Mouse (Mus musculus): ENCODE measurements around the gene Gm3776.
A peak's percentile ranks its signal among the peaks of the same experiment; 100 is the strongest.
"Not testable (repeated sequence)": the region's sequence is repeated elsewhere in the genome, so short reads cannot be mapped to it uniquely, and the experiment has no call there.

Gene Gm3776

DNA sequence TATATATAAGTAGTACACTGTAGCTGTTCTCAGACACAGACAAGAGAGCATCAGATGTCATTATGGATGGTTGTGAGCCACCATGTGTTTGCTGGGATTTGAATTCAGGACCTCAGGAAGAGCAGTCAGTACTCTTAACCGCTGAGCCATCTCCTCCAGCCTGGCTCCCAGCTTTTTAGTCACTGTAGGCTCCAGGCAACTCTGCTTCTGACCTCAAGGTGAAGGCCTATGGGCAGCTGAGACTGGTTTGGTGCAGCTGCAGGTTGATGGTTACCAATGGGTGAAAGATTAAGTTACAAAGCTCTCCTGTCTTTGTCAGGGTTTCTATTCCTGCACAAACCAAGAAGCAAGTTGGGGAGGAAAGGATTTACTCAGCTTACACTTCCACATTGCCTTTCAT is 36.8 kb downstream of the Gm3776 start:
- not testable (repeated sequence) for DNase-seq (ENCODE audit: low spot score)

DNA sequence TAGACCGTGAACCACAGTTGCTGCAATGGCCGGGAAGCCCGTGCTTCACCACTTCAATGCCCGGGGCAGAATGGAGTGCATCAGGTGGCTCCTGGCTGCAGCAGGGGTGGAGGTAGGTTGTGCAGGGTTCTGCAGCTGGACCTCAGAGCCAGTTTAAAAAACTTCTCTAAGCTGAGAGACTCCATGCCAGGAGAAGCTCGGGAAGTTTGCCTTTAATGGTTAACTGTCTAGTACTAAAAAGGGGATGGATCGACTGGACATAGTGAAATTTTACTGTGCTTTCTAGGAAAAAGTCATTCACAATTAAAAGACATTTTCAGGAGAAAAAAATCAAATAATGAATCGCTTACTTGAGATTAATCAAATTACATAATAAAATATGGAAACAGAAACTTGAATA is 37.9 kb downstream of the Gm3776 start:
- DNase-seq (ENCODE audit: low spot score), result not testable (repeated sequence)

DNA sequence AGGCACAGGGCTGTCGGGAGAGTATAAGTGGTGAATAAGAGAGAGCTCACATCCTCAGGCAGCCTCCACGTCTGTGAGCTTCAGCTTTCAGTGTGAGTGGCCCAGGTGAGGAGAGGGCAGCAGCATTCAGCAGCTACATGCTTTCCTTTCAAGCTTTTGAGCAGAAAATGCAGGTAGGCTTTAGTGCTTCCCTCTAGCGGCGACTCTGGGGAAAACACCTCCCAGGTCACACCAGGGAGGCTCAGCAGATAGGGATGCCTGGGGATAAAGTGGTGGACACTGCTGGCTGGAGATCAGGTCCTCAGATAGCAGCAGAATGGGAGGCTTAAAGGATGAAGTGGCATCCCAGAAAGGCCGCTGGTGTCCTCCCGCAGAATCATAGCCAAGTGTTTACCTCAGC is 39.2 kb downstream of the Gm3776 start:
- peak; percentile 48 for DNase-seq (ENCODE audit: low spot score)

DNA sequence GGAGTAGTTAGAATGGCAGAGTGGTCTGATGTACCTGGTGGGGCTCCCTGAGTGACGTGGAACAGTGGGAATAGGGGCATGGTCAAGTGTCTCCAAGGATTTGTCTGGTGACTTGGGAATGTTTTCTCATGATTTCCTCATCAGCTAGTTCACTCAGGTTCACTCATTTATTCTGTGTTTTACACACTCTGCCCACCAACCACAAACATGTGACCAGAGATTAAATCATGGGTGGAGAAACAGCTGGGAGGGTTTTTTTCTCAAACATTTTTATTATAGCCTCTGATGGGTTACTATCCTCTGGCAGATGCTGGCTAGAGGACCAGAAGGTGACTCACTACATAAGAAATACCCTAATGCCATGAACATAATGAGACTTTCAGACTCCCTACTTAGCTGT is 41.3 kb downstream of the Gm3776 start:
- no peak for DNase-seq (ENCODE audit: low spot score)

DNA sequence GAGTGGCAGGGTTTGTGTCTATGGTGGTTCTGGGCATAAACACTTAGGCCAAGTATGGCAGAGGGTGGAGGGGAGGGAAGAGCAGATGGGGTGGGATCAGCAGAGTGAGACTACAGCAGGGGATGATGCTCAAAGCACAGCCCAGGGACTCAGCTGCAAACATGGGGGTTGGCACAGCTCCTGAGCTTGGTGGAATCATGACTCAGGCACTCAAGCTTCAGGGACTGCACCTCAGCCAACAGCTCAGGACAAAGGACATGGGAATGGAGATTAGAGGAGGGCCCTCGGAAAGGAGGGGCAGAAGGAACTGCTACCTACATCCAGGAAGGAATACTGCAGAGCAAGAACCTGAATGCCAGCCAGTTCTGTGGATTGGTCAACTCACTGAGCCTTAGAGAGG is 42.2 kb downstream of the Gm3776 start:
- DNase-seq (ENCODE audit: low spot score), result not testable (repeated sequence)

DNA sequence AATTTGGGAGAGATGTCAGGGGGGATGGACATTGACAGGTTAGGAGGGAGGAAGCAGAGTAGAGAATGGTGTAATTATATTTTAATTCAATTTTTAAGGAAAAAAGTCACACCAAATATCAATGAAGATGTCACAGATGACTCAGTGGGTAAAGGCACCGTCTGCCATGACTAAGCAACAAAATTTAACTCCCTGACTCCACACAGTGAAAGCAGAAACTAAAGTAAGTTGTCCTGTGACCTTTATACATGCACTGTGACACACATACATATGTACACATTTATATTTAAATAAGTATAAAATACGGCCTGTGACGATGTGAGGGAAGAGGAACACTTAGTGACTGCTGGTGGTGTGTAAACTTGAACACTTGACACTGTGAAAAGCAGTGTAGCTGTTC is 51.2 kb downstream of the Gm3776 start:
- not testable (repeated sequence) for DNase-seq (ENCODE audit: low spot score)

DNA sequence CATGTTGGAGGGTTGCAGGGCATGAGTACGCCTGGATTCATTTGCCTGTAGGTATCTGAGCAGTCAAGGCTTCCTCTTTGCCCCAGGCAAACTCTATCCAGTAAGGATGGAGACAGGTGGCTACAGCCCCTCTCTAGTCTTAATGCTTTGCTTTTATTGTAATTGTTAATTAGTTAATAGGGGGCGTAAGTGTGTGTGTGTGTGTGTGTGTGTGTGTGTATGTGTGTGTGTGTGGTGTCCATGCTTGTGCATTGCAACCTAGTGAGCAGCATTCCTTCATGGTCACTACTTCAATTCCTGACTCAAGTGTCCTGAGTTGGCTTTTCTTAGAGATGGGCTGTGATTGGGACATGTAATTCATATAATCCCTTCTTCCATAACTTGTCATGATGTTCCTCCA is 57.8 kb downstream of the Gm3776 start, which contains the start of gene Omt2a:
Gene Omt2a (minus strand): TSS at position 101 of the 400 bp plus-strand sequence.
- no peak for DNase-seq (ENCODE audit: low spot score)
